Mouse (Mus musculus) cerebellum, adult 9-10 months (tissue): ENCODE results near the gene Ppargc1a.

Experiments used
- DNase-seq: peaks from one replicate; pipeline ENCODE4 v3.0.0; 2022

Gene Ppargc1a

DNA sequence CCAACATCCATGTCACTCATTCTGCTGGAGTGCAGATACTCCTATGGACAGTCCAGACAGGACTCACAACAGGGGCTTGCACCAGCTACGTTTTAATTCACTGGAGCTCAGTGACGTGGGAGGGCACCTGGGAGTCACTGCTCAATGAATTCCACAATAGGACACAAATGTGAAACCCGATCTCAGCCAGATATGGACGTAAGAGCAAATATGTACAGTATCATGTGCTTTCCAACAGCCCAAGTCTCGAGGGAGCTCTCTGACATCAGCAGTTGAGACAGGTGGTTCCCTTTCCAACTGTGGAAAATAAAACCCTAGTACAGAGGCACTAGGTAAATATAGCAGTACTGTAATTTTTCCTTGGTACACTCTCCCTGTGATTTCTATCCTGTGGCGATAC lies at the start of gene Ppargc1a:
TSS of gene Ppargc1a (minus strand) at position 68 of the 400 bp plus-strand sequence.
- no peak for DNase-seq

DNA sequence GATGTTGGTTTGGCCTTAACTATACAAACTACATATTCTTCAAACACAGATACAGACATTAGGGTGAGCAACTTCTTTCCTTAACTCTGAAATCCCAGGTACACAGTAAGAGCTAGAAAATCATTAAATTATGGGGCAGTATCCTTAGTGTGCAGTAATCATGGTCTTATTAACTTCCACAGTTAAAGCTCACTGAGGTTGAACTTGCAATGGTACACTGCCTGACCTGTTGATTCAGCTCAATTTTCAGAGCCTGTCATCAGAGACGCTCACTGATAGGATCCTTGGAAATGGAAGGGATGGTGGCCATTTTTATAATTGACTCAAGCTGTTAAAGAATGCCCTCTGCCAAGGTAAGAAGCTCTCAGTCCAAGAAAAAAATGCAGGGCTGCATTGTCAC lies 49.4 kb upstream of the Ppargc1a start:
- no peak for DNase-seq

DNA sequence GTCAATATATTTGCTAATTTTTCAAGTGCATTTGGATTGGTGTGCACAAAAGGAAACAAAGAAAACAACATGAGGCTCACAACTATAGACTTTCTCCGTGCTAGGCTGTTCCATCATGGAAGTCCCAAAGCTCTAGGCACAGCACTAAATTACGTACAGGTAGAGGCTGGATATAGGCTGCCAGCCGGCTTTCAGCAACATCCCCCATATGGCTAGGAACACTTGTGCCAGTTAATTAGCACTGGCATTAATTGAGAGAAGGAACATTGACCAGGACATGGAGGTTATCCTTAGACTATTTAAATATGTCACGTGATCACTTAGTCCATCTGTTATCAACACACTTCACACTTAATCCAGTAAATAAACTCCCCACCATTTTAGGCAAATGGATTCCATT lies 44.5 kb upstream of the Ppargc1a start:
- peak; percentile 22 for DNase-seq

DNA sequence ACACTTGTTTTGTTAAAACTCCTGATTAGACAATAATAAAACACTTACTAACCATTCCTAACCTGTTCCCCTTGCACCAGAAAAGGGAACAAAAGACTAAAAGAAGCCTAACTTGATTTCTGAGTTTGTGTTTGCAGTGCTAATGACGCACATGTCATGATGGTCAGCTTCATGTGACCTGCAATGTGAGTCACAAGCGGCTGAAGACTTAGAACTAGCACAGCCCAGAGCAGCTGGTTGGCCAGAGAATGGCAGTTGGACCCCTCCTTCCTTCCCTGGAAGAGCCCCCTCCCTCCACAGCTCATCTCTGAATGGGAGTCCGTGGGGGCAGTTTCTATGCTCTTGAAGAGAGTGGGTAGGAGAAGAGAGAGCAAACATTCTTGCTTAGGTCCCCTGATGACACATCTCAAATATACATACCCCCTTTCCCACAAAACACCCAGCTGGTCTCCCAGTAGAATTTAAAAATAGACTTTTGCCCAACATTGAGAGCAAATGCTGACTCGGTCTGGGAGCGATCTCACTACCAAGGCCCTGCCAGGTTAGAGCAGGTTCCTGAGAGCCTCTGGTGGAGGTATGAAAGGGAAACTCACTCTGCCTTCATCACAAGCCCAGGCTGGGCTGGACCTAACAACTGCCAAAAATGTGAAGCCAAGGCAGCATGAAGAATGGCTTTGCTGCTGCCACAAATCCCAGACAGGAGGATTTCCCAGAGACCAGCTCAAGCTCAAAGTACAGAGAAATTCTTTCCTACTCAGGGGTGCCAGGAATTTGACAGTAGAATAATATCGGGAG lies 40.4 kb upstream of the Ppargc1a start:
- no peak for DNase-seq

DNA sequence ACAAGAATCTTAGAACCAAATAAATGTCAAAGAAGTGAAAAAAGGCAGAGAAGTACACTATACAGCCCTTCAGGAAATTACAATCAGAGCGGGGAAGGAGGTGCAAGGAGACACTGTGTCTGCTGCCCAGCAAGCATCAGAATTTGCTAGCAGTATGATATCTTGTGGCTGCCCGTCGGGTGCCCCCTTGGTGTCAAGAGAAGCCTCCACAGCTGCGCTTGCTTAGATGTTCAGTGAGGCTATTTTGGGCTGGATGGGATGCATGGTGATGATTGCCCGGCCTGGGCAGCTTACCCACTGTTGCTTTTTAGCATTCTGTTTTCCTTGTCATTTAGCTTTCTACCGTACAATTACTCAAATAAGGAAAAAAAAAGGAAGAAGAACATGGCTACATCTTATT lies 32.0 kb upstream of the Ppargc1a start:
- no peak for DNase-seq

DNA sequence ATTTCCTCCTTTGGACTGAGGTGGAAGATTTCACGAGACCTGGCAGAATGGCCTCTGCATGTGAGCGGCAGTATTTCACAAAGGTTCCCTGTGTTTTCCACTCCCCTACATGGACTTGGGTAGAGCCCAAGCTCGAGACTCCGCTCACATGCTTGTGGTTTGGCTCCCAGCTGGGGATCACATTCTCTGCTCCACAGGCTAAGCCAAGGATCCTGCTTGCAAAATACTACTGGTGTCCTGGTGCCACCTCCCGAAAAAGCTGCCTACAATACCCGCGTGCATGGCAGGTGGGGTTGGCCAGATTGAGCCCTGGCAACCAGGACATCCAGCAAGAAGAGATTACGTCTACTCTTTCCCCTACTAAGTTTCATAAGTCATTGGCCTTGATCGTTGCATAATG lies 28.1 kb upstream of the Ppargc1a start:
- peak; percentile 44 for DNase-seq

DNA sequence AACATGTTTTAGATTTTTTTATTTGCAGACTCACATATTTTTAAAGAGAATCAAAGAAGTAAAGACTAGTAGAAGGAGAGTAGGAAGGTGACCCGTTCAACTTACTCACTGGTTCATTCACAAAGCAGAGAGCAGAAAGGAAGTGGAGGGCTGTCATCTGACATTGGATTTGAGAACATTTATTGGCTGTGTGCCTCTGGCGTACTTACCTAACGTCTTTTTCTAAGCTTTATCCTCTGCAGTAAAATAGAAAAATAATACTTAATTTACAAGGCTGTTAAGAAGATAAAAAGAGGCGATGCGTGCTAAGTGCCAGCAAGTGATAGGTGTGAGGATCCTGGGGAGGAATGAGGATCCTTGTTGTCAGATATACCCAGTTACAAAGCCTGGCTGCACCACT lies 24.7 kb upstream of the Ppargc1a start:
- no peak for DNase-seq

DNA sequence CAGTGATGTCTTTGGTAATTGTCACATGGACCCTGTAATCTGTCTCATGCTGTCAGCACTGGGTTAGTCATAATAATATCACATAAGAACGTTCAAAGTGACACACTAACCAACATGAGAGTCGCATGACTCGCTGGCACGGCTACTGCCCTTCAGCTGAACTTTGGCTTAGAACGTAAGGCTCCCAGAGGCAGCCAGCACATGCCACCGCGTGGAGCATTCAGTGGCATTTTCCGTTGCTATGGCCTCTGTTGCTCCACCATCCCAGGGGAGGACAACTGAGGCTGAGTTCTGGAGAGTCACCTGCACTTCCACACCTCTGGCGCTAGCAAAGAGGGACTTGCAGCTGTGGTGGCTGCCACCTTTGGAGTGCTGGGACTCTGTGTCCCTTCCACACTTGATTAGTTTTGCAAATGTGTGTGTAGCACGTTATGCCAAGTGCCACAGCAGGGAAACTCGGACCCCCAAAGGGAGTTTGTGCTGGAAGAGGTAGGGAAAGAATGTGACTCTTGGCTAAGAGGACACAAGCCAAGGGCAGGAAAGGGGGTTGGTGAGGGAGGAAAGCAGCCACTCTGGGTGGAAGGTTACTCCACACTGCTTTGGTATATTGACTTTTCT lies 24.1 kb upstream of the Ppargc1a start:
- no peak for DNase-seq

DNA sequence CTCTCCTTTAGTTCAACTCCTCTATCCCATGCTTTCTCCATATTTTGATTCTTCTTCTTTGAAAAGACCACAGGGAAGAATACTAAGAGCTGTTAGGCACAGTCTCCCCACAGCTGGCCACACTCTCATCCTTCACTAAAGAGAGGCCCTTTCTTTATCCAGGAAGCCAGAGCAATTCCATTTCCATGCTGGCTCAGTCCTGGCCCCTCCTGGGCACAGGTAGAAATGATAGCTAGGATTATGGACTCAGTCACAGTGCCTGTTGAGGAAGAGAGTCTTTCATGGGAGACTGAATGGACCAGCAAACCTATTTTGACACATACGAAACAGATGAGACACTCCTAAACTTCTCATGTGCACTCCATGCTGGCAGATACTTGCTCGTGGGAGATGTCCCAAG lies 18.7 kb upstream of the Ppargc1a start:
- DNase-seq, result no peak

DNA sequence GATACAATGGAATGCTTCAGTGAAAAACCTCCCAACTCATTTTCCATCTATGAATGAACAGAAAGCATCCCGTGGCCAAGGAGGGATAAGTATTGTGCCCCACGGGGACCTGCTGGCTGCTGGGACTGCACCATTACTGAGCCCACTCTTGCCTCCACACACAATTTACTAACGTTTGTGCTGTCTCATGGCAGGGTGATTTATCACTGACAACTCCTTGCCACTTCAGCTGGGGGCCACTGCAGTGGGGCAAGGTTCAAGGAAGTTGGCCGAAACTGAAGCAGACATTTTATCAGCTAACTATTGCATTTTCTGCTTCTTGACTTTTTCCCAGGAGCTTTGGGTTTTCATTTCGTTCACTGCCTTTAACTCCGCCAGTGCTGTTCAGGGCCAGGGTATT lies 17.5 kb upstream of the Ppargc1a start:
- DNase-seq, result no peak

DNA sequence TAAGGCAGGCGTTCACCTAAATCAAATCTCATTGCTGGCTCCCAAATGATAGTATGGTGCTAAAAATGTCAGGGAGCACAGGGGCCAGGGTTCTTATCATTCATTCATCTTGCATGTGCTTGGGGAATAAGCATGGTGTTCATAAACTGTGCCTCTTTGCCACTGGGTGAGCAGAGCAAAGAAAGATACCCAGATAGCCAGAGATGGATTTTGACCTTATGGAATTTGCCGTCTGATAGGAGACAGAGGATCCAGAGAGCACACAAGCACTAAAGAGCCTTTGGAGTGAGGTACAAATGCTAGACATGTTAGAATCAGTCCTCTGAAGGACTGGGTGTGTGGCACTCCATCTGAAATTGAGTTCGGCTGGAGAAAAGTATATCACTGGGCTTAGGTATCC lies 16.7 kb upstream of the Ppargc1a start:
- no peak for DNase-seq

DNA sequence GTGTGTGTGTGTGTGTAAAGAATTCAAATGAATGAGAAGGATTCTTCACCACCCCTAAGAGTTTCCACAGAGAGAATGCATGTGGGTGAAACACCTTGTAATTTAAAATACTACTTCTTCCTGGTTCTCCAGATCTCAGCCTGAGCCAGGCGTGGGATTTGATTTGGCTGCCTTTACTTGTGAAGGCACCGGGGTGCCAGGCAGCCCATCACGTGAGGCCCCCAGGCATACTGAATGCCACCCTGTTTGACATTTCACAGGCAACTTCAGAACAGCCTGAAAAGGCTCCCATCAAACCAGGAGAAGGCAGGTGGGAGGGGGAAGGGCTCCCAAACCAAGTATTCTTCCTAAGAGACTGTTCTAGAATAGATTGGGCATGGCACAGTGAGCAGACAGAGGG lies 16.1 kb upstream of the Ppargc1a start:
- no peak for DNase-seq

DNA sequence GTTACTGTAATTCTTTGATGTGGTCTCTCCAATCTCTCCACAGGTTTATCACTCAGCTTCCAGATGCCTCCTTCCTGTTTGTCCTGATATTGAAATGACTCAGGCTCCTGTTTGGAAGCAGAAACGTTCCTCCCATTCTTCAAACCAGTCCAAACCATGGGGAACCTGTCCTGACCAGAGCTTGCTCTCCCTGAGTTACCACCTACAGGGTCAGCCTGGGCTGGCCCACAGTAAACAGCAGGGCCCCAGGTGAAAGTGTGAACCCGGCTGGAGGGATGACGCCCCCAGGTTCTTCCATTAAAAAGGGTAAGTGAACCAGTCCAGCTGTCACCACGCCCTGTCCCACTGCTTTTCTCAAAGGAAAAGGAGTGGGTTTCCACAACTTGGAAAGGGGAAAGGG lies 15.5 kb upstream of the Ppargc1a start:
- DNase-seq, result no peak

DNA sequence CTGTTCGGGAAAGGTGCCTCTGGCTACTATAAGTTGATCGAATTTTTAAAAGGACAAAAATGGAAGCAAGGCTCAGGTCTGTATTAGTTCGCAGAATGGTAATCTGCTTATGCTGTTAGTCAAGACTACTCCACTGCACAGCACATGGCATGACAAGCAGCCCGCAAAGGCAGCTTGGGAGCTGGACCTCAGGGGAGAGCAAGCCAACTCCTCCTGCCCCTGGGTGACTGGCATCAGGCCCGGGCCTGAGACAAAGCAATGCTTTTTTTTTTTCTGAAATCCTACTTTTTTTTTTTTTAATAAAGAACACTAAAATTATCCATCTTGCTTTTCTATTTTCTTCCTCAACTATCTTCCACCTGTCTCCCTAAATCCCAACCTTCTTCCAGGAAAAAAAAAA lies 15.1 kb upstream of the Ppargc1a start:
- DNase-seq, result no peak

DNA sequence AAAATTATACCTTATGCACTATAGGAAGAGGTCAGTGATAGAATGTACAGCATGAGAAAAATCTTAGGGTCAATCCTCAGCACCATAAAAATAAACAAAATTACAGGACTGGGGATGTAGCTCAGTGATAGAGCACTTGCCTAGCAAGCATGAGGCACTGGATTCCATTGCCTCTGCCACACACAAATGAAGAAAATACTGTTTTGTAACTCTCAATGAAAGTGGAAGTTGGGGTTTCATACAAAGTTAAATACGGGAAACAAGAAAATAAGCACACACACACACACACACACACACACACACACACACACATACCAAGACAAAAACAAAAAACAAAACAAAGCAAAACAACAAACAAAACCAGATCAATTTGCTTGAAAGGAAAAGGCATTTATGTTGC lies 10.1 kb upstream of the Ppargc1a start:
- no peak for DNase-seq

DNA sequence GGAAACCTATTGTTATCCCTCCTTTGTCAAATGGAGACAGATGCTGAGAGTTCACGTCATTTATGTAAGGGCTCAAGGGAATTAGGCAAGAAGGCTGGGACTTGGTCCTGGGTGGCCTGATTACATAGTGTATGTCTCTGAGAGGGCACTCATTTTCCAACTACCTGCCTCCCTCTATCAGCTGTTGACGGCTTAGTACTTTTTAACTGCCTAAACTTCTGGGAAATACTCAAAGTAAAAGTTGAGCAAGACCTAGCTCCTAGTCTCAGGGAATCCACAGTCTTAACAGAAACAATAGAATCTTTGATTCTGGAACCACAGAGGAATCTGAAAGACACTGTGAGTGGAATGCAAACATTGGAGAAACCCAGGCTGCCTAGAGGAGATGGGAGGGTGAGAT lies 6.2 kb upstream of the Ppargc1a start:
- no peak for DNase-seq

DNA sequence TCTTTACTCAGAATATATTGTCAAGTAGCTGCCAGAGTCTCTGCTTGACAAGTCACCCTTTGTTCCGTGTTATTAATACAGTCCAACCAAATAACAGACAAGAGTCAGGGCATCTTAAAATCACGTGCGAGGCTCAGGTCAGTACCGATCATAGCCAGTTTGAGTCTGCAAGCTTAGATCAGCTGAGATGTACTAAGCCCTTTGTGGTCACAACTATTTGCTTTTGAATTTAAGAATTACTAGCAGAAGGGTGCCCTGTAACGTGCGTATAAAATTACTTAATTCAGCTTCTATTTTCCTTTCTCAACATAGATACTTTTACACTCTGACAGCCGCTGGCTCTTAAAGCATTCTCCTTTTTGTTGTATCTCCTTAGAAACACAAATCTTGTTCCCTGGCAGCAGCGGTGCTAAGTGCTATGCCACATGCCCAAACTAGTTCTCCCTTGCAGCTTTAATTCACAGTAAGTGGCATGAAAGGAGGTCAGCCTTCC lies 718 bp upstream of the Ppargc1a start:
- no peak for DNase-seq

DNA sequence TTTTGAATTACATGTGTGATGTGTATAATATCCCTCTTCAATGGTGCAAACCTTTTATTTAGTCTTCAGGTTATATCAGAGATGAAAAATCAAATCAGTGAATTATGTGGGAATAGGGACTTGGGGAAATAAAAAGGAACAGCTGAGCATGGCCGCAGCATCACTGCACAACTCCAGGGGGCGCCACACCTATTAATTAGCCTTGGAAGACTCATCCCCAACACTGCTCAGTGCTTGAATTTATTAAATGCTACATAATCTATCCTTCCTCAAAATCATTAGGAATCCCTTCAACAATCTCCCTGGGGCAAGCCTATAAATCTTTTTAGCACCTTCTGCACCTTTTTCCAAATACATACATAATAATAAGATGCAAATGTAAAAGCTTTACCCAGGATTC lies 1.9 kb downstream of the Ppargc1a start:
- DNase-seq, result no peak

DNA sequence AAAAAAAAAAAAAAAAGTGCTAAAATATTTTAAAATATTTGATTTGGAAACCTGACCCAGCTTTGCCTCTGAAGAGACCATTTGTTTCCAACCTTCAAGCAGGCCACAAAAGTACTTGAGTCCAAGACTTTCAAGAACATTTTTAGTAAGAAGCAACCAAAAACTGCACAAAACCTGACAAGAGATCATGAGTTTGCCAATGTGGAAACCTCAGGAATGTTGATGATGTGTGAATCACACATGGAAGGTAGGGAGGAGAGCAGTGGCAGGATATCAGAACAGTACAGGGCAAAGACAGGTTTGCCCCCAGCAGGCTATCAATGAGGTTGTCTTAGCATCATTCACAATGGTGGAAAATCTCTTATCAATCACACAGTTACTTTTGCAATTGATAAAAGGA lies 2.5 kb downstream of the Ppargc1a start:
- DNase-seq, result no peak

DNA sequence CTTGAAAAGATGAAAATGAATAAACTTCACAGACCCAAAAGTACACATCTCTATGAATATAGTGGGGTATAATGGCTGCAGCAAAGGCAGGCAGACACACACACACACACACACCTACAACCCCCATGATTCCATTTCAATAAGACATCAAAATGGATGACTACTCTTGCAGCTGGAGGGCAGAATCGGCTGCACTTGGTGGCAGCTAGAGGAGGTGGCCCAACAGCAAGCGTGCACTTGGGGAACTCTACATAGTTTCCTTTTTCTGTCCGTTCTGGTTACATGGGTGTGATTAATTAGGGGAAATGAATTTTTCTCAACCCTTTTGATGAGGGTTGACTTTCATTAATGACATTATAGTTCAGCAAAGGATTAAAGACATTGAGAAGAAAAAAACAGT lies 4.0 kb downstream of the Ppargc1a start:
- no peak for DNase-seq

DNA sequence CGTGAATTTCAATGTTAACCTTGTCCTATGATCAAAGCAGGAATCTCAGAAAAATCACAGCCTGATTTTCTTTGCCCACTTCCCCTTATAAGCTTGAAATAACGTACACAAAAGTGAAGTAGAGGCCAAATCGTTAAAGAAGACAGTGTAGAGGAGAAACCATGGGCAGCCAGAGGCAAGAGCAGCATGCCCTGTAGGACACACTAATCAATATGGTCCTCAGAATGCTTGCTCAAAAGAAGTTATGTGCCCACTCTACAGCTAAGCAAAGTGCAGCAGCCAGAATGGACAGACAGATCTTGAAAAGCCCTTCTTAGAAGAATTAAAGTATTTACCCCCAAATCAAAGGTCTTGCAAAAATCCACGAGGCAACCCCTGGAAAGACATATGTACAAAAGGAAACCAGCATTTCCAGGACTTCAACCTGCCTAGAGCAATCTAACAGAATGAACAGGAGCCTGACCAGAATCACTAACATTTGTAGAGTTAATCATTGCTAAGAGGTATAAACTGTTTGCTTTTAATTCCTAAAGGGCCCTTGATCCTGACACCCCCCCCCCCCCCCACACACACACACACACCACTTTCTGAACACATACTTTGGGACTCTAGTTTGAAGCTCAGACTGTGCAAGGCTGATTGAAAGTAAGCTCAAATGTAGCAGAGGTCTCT lies 9.8 kb downstream of the Ppargc1a start:
- no peak for DNase-seq

DNA sequence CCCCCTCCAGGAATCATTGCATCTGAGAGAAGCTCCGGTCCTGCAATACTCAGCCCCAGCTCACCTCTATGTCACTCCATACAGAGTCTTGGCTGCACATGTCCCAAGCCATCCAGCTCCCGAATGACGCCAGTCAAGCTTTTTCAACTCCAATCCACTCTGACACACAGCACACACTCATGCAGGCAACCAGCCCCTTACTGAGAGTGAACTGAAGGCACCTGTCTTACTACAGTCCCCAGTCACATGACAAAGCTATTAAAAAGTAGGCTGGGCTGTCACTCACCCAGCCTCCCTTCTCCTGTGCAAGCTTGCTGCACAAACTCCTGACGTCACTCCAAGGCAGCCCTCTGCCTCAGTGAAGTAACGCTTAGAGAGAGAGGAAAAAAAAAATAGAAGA lies 13.9 kb downstream of the Ppargc1a start:
- peak; percentile 28 for DNase-seq

DNA sequence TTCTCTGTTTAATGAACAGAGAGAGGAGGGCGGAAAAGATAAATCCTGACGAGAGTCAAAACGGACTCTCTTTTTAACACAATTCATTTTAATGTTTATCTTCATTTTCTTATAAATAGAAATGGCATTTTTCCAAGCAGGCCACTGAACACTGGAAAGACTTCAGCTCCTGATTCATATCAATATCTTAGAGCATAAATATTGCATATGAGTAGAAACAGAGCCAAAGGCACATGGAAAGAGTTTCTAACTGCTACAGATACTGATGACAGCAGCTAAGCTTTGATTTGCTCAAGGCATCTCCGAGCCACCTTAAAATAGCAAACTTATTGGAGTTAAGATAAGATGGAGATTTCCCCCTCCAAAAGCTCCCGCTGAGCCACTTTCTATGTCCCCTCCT lies 14.3 kb downstream of the Ppargc1a start:
- DNase-seq, result no peak

DNA sequence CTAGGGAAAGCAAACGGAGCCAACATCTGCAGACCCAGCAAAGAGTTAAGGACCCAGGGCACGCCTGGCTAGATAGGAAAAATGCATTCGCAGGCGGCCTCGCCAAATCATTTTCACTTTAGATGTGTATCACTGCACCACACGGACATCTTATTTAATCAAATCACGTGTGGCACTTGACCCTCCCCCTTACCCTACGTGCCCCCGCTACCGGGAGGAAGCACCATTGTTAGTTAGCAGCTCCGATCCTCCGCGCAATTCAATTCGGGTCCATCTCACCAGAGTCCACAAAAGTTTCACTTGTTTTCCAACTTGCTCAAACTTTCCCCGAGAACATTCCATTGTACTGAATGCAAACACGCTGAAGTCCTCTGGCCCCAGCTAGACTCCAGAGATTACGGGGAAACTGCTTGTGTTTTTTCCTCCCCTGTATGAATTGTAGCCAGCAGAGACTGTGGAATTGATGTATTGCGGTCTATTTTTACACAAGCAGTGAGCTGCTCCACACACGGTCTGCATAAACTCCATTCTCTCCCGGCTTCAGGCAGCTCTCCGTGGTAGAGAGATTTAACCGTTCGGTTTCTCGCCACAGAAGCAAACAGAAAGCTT lies 14.9 kb downstream of the Ppargc1a start:
- DNase-seq, result peak; percentile 26
